Mouse (Mus musculus) thymus, adult 2 months (tissue): ENCODE data around the gene Kcnc4. TPM values are rescaled to one million over a fixed set of nuclear protein-coding genes. Genes with fewer than 3 reads are reported as not detected.

Source experiments
- DNase-seq: peaks from one replicate; pipeline ENCODE4 v3.0.0; 2021
- H3K27ac ChIP-seq: fragments of 200-500 bp; 2 replicates; pipeline ENCODE4 v1.5.1; 2012; ENCODE audit warnings: low read length, control low read depth; ENCODE audit not compliant: control insufficient read depth, insufficient read depth
- H3K27me3 ChIP-seq: fragments of 200-500 bp; 2 replicates; pipeline ENCODE4 v1.6.1; 2012; ENCODE audit warnings: mild to moderate bottlenecking, low read length, moderate library complexity, mixed read lengths; ENCODE audit not compliant: control insufficient read depth, insufficient read depth
- H3K36me3 ChIP-seq: fragments of 200-500 bp; 2 replicates; pipeline ENCODE4 v1.6.1; 2012; ENCODE audit warnings: mild to moderate bottlenecking, low read length, moderate library complexity; ENCODE audit not compliant: control insufficient read depth, insufficient read depth
- H3K4me1 ChIP-seq: fragments of 200-500 bp; replicated peaks from 2 replicates; pipeline ENCODE4 v1.6.1; 2012; ENCODE audit warnings: low read length; ENCODE audit not compliant: control insufficient read depth, insufficient read depth
- H3K4me3 ChIP-seq: fragments of 200-500 bp; 2 replicates; pipeline ENCODE4 v1.5.1; 2012; ENCODE audit warnings: mild to moderate bottlenecking, low read length, control low read depth, moderate library complexity; ENCODE audit not compliant: control insufficient read depth, insufficient read depth
- CTCF ChIP-seq: fragments of 200-500 bp; IDR thresholded peaks from 2 replicates; pipeline ENCODE4 v1.5.1; 2012; ENCODE audit warnings: mild to moderate bottlenecking, control low read depth, low read length, moderate library complexity, borderline replicate concordance; ENCODE audit not compliant: control insufficient read depth, poor library complexity, insufficient read depth; ENCODE audit errors: extremely low read depth
- POLR2A ChIP-seq: fragments of 200-500 bp; IDR thresholded peaks from 2 replicates; pipeline ENCODE4 v1.6.1; 2012; ENCODE audit warnings: mild to moderate bottlenecking, low read length, control low read depth, moderate library complexity; ENCODE audit not compliant: control insufficient read depth, poor library complexity, insufficient read depth; ENCODE audit errors: extremely low read depth
- WGBS: fragments of 180-500 bp; shearing (Covaris S2); methylation state at CpG from one replicate; pipeline ENCODE4 v1.1.7; 2018; 5-methylcytosine and 5-hydroxymethylcytosine counted together
- polyA plus RNA-seq: library from polyadenylated mRNA; depleted of rRNA; stranded (reverse); fragments of >200 nt; gene quantifications from 2 replicates; pipeline ENCODE4 v1.2.3, GENCODE M21; 2012

Kcnc4 gene
- polyA plus RNA-seq, 1 experiment: 0.31 TPM

GRCm38 (mm10) chr3:107442191-107442590 is 17.2 kb downstream of the Kcnc4 start:
- Histone ChIP-seq H3K27me3 (no peaks in the 10 kb centered on the region), H3K27ac (no peak overlapping the region), H3K36me3 (no peaks in the 10 kb centered on the region), H3K4me3 (no peak overlapping the region), H3K4me1 (no peaks in the 10 kb centered on the region)
- TF ChIP-seq POLR2A (no peak), CTCF (no peak)
- 90% methylated on average over 11 of the region's 11 CpGs for WGBS
- no peak for DNase-seq

- no peak overlapping the region for H3K4me3 ChIP-seq
- H3K36me3 ChIP-seq: no peaks in the 10 kb centered on the region
- H3K27ac ChIP-seq: no peak overlapping the region
- 95% methylated on average over 8 of the region's 8 CpGs for WGBS
- DNase-seq: no peak
- no peaks in the 10 kb centered on the region for H3K27me3 ChIP-seq
- TF ChIP-seq CTCF (no peak), POLR2A (no peak)
- H3K4me1 ChIP-seq: no peaks in the 10 kb centered on the region
Measured at GRCm38 (mm10) chr3:107441306-107441705, 18.0 kb downstream of the Kcnc4 start.

- H3K36me3 ChIP-seq: no peaks in the 10 kb centered on the region
- H3K27ac ChIP-seq: no peak overlapping the region
- TF ChIP-seq CTCF: no peak
- TF ChIP-seq POLR2A: no peak
- WGBS: 90% methylated on average over 11 of the region's 11 CpGs
- no peaks in the 10 kb centered on the region for H3K4me1 ChIP-seq
- H3K4me3 ChIP-seq: no peak overlapping the region
- no peak for DNase-seq
- H3K27me3 ChIP-seq: no peaks in the 10 kb centered on the region
Measured at GRCm38 (mm10) chr3:107439280-107439679, 20.1 kb downstream of the Kcnc4 start.

- Histone ChIP-seq H3K27me3 (no peaks in the 10 kb centered on the region), H3K27ac (no peak overlapping the region), H3K4me3 (no peak overlapping the region), H3K36me3 (no peaks in the 10 kb centered on the region), H3K4me1 (no peaks in the 10 kb centered on the region)
- no peak for DNase-seq
- TF ChIP-seq CTCF (no peak), POLR2A (no peak)
- WGBS: 91% methylated on average over 2 of the region's 2 CpGs
Measured at GRCm38 (mm10) chr3:107437666-107438065, 21.7 kb downstream of the Kcnc4 start.

- Histone ChIP-seq H3K4me1 (no peaks in the 10 kb centered on the region), H3K27ac (no peak overlapping the region), H3K27me3 (no peaks in the 10 kb centered on the region), H3K36me3 (no peaks in the 10 kb centered on the region), H3K4me3 (no peak overlapping the region)
- 78% methylated on average over 6 of the region's 6 CpGs for WGBS
- no peak for TF ChIP-seq POLR2A
- TF ChIP-seq CTCF: no peak
- no peak for DNase-seq
Measured at GRCm38 (mm10) chr3:107436434-107436833, 22.9 kb downstream of the Kcnc4 start.

- H3K4me3 ChIP-seq: no peak overlapping the region
- no peaks in the 10 kb centered on the region for H3K27me3 ChIP-seq
- H3K36me3 ChIP-seq: no peaks in the 10 kb centered on the region
- WGBS: 85% methylated on average over 9 of the region's 9 CpGs
- no peak for TF ChIP-seq POLR2A
- TF ChIP-seq CTCF: no peak
- DNase-seq: no peak
- H3K4me1 ChIP-seq: no peaks in the 10 kb centered on the region
- no peak overlapping the region for H3K27ac ChIP-seq
Measured at GRCm38 (mm10) chr3:107433614-107434013, 25.7 kb downstream of the Kcnc4 start.

- Histone ChIP-seq H3K4me3 (no peak overlapping the region), H3K4me1 (no peaks in the 10 kb centered on the region), H3K27ac (no peak overlapping the region), H3K36me3 (no peaks in the 10 kb centered on the region), H3K27me3 (no peaks in the 10 kb centered on the region)
- no peak for TF ChIP-seq CTCF
- no peak for TF ChIP-seq POLR2A
- WGBS: 16% methylated on average over 1 of the region's 1 CpGs
- no peak for DNase-seq
Measured at GRCm38 (mm10) chr3:107431268-107431667, 28.1 kb downstream of the Kcnc4 start.
